Mouse (Mus musculus): Measurements from ENCODE around the gene Med13l. TPM values are rescaled to one million over a fixed set of nuclear protein-coding genes. Genes with fewer than 3 reads are reported as not detected.
A peak's percentile ranks its signal among the peaks of the same experiment; 100 is the strongest.

Gene Med13l
- polyA plus RNA-seq, 1 experiment from 2014 or later = 18.6 TPM

DNA sequence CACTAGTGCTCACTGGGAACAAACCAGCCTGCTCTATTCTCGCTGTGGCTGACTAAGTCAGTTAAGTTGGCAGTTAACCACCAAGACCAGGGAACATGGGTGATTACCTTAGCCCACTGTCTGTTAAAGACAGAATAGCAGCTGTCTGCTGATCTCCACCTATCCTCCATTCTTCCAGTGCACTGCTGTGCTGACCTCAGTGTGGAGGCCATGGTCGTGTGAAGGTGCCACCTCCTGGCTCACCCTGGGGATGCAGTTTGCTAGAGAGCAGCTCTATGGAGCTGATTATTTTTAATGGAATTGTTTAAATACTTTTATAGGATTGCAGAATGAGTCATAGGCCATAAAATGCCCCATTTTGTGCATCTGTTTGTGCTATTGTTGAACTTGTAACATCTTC, 195.6 kb downstream of the Med13l start:
- Histone ChIP-seq H3K27ac (ENCODE audit: low read depth, low read length) (no peak overlapping the region), H3K9me3 (ENCODE audit: control insufficient read depth, low read length) (no peaks in the 10 kb centered on the region), H3K4me3 (ENCODE audit: low read depth, low read length) (no peak overlapping the region), H3K4me1 (ENCODE audit: control insufficient read depth, insufficient read depth, low read length) (no peaks in the 10 kb centered on the region), H3K27me3 (ENCODE audit: control insufficient read depth, insufficient read depth, low read length) (no peaks in the 10 kb centered on the region), H3K9ac (replicated peaks; ENCODE audit: low read depth, low read length) (no peak overlapping the region), H3K36me3 (ENCODE audit: control insufficient read depth, insufficient read depth, low read length) (peaks cover 70% of the 10 kb centered on the region), H3K4me2 (ENCODE audit: low read depth, low read length) (no peak overlapping the region)
- ATAC-seq (ENCODE audit: low read depth) = no peak
- 74% methylated on average over 2 of the region's 2 CpGs for whole genome bisulfite sequencing

DNA sequence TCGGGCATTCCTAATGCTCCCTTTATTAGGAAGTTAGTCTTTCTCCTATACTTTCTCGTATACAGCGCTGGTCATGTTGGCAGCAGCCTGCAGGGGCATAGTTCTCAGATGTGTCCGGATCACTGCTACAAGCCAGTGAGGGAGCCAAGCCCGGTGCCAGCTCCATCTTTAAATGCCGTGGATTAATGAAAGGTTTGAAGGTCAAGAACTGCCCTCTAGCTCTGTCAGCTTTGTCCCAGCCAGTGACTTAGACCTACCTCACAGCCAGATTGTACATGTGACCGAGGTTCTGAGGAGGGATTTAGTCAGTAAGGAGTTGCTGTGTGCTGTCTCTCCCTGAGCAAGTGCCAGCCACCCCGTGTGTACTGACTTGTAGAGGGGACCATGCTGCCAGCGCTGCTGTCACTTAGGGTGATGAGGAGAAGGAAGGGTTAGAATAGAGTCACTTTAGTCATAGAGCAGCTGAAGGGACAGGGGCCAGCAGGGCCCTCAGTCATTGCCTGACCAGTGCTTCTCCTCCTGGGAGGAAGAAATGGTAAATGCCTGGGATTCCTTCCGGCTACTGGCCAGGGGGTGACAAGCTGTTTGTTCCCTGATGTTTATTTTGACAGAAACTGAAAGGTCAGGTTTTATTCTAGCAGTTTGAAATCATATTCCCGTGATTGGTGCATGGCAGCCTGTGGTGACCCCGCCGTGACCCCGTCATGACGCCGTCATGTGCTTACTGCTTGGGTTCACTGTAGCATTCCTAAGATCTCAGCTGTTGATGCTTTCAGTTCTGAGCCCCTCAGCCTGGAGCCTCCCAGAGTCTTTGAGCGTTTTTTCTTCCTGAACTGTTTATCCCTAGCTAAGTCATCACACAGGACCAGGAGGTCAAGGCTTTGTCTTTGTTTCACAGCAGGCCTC, 197.2 kb downstream of the Med13l start:
- ATAC-seq (ENCODE audit: low read depth) = no peak
- peaks cover 74% of the 10 kb centered on the region for H3K36me3 ChIP-seq (ENCODE audit: control insufficient read depth, insufficient read depth, low read length)
- no peak overlapping the region for H3K4me3 ChIP-seq (ENCODE audit: low read depth, low read length)
- H3K9me3 ChIP-seq (ENCODE audit: control insufficient read depth, low read length) = no peaks in the 10 kb centered on the region
- no peaks in the 10 kb centered on the region for H3K27me3 ChIP-seq (ENCODE audit: control insufficient read depth, insufficient read depth, low read length)
- H3K4me2 ChIP-seq (ENCODE audit: low read depth, low read length) = no peak overlapping the region
- 83% methylated on average over 17 of the region's 17 CpGs for WGBS
- H3K27ac ChIP-seq (ENCODE audit: low read depth, low read length) = no peak overlapping the region
- H3K9ac ChIP-seq (replicated peaks; ENCODE audit: low read depth, low read length) = no peak overlapping the region
- no peaks in the 10 kb centered on the region for H3K4me1 ChIP-seq (ENCODE audit: control insufficient read depth, insufficient read depth, low read length)

DNA sequence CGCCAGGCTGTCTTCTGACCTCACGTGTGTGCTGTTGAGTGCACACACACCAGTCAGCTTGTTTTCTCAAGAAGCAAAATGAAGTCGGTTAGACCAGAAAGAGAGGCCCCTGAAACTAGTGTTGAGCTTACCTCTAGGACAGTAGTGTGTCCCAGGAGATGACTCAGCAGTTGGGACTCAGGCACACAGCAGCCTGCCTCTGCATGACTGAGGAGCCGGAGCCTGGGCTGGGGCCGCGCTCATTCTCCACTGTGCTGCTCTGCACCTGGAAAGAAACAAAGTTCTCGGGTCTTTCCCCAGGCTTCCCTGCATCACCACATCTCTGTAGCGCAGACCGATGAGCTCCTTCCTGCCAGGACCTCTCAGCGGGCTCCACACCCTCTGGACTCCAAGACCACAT, 200.5 kb downstream of the Med13l start:
- no peak for ATAC-seq (ENCODE audit: low read depth)
- no peaks in the 10 kb centered on the region for H3K4me1 ChIP-seq (ENCODE audit: control insufficient read depth, insufficient read depth, low read length)
- no peak overlapping the region for H3K4me2 ChIP-seq (ENCODE audit: low read depth, low read length)
- H3K9ac ChIP-seq (replicated peaks; ENCODE audit: low read depth, low read length) = no peak overlapping the region
- no peaks in the 10 kb centered on the region for H3K27me3 ChIP-seq (ENCODE audit: control insufficient read depth, insufficient read depth, low read length)
- no peaks in the 10 kb centered on the region for H3K9me3 ChIP-seq (ENCODE audit: control insufficient read depth, low read length)
- peaks cover 65% of the 10 kb centered on the region for H3K36me3 ChIP-seq (ENCODE audit: control insufficient read depth, insufficient read depth, low read length)
- no peak overlapping the region for H3K27ac ChIP-seq (ENCODE audit: low read depth, low read length)
- H3K4me3 ChIP-seq (ENCODE audit: low read depth, low read length) = no peak overlapping the region
- WGBS = 96% methylated on average over 10 of the region's 10 CpGs

DNA sequence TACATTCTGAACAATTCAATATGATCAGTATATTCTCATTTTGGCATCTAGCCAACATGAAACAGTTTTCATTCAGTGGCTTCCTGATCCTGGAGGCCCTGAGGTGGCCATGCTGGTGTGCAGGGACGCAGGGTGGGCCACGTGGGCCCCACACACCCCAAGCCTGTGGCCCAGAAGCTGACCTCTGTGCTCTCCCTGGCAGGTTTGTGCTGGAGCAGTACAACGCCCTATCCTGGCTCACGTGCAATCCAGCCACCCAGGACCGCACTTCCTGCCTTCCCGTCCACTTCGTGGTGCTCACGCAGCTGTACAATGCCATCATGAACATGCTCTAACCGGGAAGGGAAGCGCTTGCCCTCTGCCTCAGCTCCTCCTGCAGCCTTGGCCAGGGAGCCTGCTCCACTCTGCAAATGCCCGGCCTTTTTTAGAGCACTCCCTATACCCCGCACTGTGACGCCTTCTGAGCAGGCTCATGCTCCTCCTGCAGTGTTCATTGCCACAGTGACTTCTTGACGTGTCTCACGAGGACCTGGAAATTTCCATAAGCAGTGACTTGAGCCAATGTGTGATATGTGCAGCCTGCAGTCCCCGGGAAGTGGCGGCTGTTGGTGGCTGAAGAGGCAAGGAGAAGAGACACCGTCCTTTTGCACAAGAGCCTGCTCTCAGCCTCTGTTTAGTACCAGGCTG, 202.2 kb downstream of the Med13l start:
- Histone ChIP-seq H3K4me1 (ENCODE audit: control insufficient read depth, insufficient read depth, low read length) (no peaks in the 10 kb centered on the region), H3K9me3 (ENCODE audit: control insufficient read depth, low read length) (no peaks in the 10 kb centered on the region), H3K27ac (ENCODE audit: low read depth, low read length) (no peak overlapping the region), H3K4me3 (ENCODE audit: low read depth, low read length) (no peak overlapping the region), H3K4me2 (ENCODE audit: low read depth, low read length) (no peak overlapping the region), H3K27me3 (ENCODE audit: control insufficient read depth, insufficient read depth, low read length) (no peaks in the 10 kb centered on the region), H3K9ac (replicated peaks; ENCODE audit: low read depth, low read length) (no peak overlapping the region), H3K36me3 (ENCODE audit: control insufficient read depth, insufficient read depth, low read length) (peaks cover 58% of the 10 kb centered on the region)
- WGBS = 89% methylated on average over 18 of the region's 18 CpGs
- ATAC-seq (ENCODE audit: low read depth) = no peak

DNA sequence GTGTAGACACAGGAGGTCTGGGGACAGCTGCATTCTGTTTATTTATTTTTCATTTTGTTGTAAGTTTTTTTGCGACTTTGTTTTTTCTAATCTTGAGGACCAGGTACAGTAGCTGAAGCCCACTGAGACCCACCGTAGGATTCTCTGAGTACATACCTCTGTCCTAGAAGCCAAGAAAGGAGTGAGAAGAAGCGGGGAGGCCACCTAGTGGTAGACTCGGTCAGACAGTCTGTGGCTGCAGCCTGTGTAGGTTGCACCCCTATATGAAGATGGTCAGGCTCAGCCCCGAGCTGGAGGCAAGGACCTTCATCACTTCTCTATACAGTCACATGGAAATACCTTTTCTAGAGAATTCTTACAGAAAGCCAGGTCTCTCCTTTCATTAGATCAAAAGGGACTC, 202.9 kb downstream of the Med13l start:
- ATAC-seq (ENCODE audit: low read depth) = no peak
- Histone ChIP-seq H3K4me1 (ENCODE audit: control insufficient read depth, insufficient read depth, low read length) (no peaks in the 10 kb centered on the region), H3K9me3 (ENCODE audit: control insufficient read depth, low read length) (no peaks in the 10 kb centered on the region), H3K27ac (ENCODE audit: low read depth, low read length) (no peak overlapping the region), H3K9ac (replicated peaks; ENCODE audit: low read depth, low read length) (no peak overlapping the region), H3K4me3 (ENCODE audit: low read depth, low read length) (no peak overlapping the region), H3K36me3 (ENCODE audit: control insufficient read depth, insufficient read depth, low read length) (peaks cover 53% of the 10 kb centered on the region), H3K27me3 (ENCODE audit: control insufficient read depth, insufficient read depth, low read length) (no peaks in the 10 kb centered on the region), H3K4me2 (ENCODE audit: low read depth, low read length) (no peak overlapping the region)
- WGBS = 62% methylated on average over 5 of the region's 5 CpGs

DNA sequence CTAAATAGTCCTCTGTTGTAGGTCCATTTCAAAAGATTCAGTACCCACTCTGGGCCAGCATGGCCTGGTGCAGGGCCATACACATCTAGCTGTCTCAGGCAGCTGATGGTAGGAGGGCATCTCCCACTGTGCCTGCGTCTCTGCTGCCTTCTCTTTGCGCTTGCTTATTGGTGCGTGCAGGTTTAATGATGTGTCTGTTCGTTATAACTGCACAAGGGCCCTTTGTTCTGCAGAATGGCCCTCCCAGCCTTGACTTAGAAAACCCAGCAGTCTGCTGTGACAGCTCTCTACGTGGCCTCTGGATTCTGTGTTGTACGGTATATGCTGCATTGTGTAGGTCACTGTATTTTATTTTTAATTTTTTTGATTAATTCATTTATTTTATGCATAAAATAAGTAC, 208.7 kb downstream of the Med13l start:
- Histone ChIP-seq H3K4me2 (ENCODE audit: low read depth, low read length) (no peak overlapping the region), H3K4me1 (ENCODE audit: control insufficient read depth, insufficient read depth, low read length) (no peaks in the 10 kb centered on the region), H3K9me3 (ENCODE audit: control insufficient read depth, low read length) (no peaks in the 10 kb centered on the region), H3K9ac (replicated peaks; ENCODE audit: low read depth, low read length) (no peak overlapping the region), H3K36me3 (ENCODE audit: control insufficient read depth, insufficient read depth, low read length) (0 out of 2 replicates have a peak, but pooled peaks cover 4% of the 10 kb centered on the region), H3K27ac (ENCODE audit: low read depth, low read length) (peak overlapping the region; percentile 1; the same call in 1 of the 2 replicates), H3K4me3 (ENCODE audit: low read depth, low read length) (no peak overlapping the region), H3K27me3 (ENCODE audit: control insufficient read depth, insufficient read depth, low read length) (no peaks in the 10 kb centered on the region)
- ATAC-seq (ENCODE audit: low read depth) = peak; percentile 57; the same call in 1 of the 2 replicates
- WGBS = 8% methylated on average over 6 of the region's 6 CpGs

DNA sequence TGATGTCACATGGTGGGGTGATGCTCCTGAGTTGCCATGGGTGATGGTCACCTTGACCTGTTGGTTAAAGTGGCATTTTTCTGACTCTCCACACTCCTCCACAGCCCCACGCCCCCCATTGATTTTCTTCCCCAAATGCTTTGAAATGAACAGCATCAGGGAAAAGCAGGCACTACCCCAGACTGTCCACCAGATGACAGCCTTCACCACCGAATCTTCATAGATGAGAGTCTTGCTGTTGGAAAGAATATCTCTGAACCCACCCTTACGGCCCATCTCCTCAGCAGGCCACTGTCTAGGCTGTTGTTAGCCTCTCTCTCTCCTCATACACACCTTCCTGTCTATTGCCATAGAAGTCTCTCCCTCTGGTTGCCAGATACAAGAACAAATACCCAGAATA, 213.4 kb downstream of the Med13l start:
- 28% methylated on average over 3 of the region's 3 CpGs for WGBS
- no peak overlapping the region for H3K4me3 ChIP-seq (ENCODE audit: low read depth, low read length)
- no peaks in the 10 kb centered on the region for H3K4me1 ChIP-seq (ENCODE audit: control insufficient read depth, insufficient read depth, low read length)
- no peaks in the 10 kb centered on the region for H3K36me3 ChIP-seq (ENCODE audit: control insufficient read depth, insufficient read depth, low read length)
- H3K27ac ChIP-seq (ENCODE audit: low read depth, low read length) = no peak overlapping the region
- no peak overlapping the region for H3K4me2 ChIP-seq (ENCODE audit: low read depth, low read length)
- ATAC-seq (ENCODE audit: low read depth) = no peak
- H3K9me3 ChIP-seq (ENCODE audit: control insufficient read depth, low read length) = no peaks in the 10 kb centered on the region
- H3K9ac ChIP-seq (replicated peaks; ENCODE audit: low read depth, low read length) = no peak overlapping the region
- no peaks in the 10 kb centered on the region for H3K27me3 ChIP-seq (ENCODE audit: control insufficient read depth, insufficient read depth, low read length)

DNA sequence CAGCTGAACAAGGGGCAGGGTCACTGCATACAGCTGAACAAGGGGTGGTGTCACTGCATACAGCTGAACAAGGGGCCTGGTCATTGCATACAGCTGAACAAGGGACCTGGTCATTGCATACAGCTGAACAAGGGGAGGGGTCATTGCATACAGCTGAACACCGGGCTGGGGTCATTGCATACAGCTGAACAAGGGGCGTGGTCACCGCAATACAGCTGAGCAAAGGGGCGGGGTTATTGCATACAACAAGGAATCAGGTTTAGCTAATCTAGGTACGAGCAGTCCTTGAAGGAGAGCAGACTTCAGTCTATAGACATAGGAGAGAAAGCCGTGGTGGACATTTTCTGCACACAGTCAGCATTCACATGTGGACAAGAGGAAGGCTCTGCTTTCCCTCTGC, 215.9 kb downstream of the Med13l start:
- H3K9ac ChIP-seq (replicated peaks; ENCODE audit: low read depth, low read length) = no peak overlapping the region
- no peaks in the 10 kb centered on the region for H3K9me3 ChIP-seq (ENCODE audit: control insufficient read depth, low read length)
- no peaks in the 10 kb centered on the region for H3K36me3 ChIP-seq (ENCODE audit: control insufficient read depth, insufficient read depth, low read length)
- ATAC-seq (ENCODE audit: low read depth) = no peak
- H3K4me3 ChIP-seq (ENCODE audit: low read depth, low read length) = no peak overlapping the region
- H3K27me3 ChIP-seq (ENCODE audit: control insufficient read depth, insufficient read depth, low read length) = peaks cover 3% of the 10 kb centered on the region; the same call in 1 of the 2 replicates
- WGBS = 83% methylated on average over 6 of the region's 6 CpGs
- H3K4me2 ChIP-seq (ENCODE audit: low read depth, low read length) = no peak overlapping the region
- no peaks in the 10 kb centered on the region for H3K4me1 ChIP-seq (ENCODE audit: control insufficient read depth, insufficient read depth, low read length)
- H3K27ac ChIP-seq (ENCODE audit: low read depth, low read length) = no peak overlapping the region

DNA sequence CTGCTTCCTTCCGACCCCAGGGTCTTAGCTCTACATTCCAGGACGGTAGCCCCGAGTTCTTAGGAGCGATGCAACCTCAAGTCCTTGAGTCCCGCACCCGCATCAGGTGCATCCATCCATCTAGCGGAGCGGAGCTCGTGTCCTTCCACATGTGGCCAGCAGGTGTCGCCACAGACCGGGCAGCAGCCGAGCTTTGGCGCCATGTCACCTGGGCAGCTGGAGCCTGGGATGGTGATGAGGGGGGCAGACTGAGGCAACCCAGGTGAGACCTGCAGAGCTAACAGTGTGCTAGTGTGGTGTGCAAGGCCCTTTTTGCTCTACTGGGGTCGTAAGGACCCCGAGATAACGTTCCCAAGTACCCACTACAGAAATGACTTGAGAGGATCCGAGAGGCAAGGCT, 221.1 kb downstream of the Med13l start:
- Histone ChIP-seq H3K27me3 (ENCODE audit: control insufficient read depth, insufficient read depth, low read length) (peaks cover 5% of the 10 kb centered on the region; the same call in 1 of the 2 replicates), H3K4me3 (ENCODE audit: low read depth, low read length) (no peak overlapping the region), H3K4me2 (ENCODE audit: low read depth, low read length) (no peak overlapping the region), H3K27ac (ENCODE audit: low read depth, low read length) (no peak overlapping the region), H3K4me1 (ENCODE audit: control insufficient read depth, insufficient read depth, low read length) (no peaks in the 10 kb centered on the region), H3K9me3 (ENCODE audit: control insufficient read depth, low read length) (no peaks in the 10 kb centered on the region), H3K9ac (replicated peaks; ENCODE audit: low read depth, low read length) (no peak overlapping the region), H3K36me3 (ENCODE audit: control insufficient read depth, insufficient read depth, low read length) (no peaks in the 10 kb centered on the region)
- 16% methylated on average over 17 of the region's 17 CpGs for WGBS
- 0 out of 2 replicates have a peak, but pooled peaks have one; percentile 34 for ATAC-seq (ENCODE audit: low read depth)

All from neural tube, embryonic 14.5 days (tissue).